Mouse (Mus musculus) brain, embryonic 18.5 days (tissue): ENCODE measurements around the gene Ntmt1.
A peak's percentile ranks its signal among the peaks of the same experiment; 100 is the strongest.

Experiments
- DNase-seq: peaks from one replicate; pipeline ENCODE4 v3.0.0-alpha.2; 2012; ENCODE audit warnings: low read depth, low spot score

Ntmt1 gene

GRCm38 (mm10) chr2:30784078-30784994 lies 23.3 kb upstream of the Ntmt1 start:
- DNase-seq: no peak

- no peak for DNase-seq
Observed at GRCm38 (mm10) chr2:30787466-30787865, 20.2 kb upstream of the Ntmt1 start.

- DNase-seq: no peak
Observed at GRCm38 (mm10) chr2:30792061-30792460, 15.6 kb upstream of the Ntmt1 start.

- peak; percentile 76 for DNase-seq
Observed at GRCm38 (mm10) chr2:30794179-30795108, 13.2 kb upstream of the Ntmt1 start.

DNA sequence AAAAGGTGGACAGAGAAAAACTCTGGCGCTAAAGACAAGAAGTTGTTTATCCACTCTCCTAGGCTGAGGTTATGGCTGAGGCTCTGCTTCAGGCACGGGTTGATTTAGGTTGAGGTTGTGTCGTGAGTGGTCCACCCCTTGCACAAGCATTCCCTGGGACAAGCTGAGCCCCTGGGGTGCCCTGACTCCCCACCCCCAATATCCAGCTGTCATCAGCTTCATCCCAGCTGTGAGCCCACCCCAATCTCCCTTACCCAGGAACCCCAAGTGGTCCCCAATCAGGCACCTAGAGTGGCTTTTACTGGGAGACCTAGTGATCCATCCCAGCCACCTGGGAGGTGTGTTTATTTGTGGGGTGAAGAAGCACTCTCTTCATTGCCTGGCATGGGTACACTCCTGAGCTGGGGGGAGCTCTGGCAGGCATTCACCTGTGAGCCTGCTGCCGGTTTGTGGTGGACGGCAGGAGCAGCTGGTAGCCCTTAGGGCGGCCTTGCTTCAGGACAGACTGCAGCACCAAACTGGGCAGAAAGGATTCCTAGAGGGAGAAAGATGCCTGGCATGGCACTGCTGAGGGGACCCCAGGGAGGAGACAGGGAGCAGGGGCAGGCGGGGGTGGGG lies 12.2 kb upstream of the Ntmt1 start:
- DNase-seq: no peak

GRCm38 (mm10) chr2:30795889-30796275 lies 11.7 kb upstream of the Ntmt1 start:
- DNase-seq: no peak

DNA sequence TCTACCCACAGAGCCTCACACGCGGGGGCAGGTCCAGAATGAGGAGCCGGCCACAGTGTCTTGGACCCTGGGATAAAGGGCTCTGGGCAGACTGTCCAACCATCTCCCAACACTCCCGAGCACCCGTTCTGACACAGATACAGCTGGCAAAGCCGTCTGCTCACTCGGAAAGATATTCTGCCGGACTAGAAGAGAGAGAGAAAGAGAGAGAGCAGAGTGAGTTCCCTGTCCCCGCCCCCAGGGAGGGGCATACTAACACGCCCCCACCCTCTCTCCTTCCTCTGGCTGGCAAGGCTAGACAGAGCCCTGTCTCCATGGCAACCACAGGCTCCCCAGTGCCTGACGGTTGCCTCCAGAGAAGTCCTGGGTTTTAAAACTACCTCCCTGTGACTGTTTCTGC lies 11.2 kb upstream of the Ntmt1 start:
- peak; percentile 90 for DNase-seq

DNA sequence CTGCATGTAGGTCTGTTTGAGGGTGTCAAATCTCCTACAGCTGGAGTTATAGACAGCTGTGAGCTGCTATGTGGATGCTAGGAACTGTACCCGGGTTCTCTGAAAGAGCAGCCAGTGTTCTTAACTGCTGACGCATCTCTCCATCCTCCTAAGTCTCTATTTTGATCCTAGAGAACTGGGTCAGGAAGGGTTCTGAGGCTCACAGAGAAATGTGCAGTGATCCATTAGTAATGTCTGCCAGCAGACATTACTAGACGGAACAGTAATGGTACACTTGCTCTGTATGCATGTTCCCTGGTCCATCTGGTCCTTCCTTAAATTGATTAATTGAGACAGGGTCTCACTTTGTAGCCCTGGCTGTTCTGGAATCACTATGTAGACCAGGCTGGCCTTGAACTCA lies 8.2 kb upstream of the Ntmt1 start:
- DNase-seq: no peak

DNA sequence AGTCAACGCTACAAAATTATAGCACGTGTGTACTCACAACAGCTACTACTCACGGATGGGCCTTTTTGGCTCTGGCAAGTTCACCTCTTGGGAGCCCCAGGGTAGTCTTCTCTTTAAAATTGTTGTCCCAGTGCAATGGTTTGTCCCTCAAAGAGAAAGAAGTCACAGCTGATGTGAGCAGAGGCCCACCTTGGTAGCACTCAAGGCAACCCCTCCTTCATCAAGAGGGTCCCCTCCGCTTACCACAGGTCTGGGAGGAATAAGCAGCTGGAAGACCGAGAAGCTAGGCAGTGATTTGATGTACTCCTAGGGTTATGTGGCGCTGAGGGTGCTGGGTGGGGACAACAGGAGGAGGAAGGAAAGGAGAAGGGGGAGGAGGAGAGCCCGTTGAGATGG lies 7.0 kb upstream of the Ntmt1 start:
- DNase-seq: no peak

- no peak for DNase-seq
Observed at GRCm38 (mm10) chr2:30801067-30801852, 6.4 kb upstream of the Ntmt1 start.

DNA sequence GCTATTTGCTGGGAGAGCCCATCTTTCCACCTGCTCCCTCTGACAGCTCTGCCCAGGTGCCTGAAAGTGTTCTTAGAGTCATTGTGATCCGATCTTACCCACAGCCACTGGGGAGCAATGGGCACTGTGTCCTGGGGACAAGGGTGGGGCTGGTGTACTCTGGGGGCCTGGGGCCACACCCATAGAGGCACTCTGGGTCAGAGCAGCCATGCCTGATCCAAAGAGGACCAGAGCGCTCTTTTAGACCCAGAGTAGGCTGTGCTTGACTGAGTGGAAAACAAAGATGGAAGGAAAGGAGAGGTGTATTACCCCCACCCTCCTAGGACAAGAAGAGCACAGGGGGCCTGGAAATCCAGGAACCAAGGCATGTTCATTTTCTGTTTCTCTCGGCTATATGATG lies 4.0 kb upstream of the Ntmt1 start, which contains the start of gene 1700001O22Rik:
Gene 1700001O22Rik, minus strand, starts transcription at position 58 of the 400 bp plus-strand sequence.
- DNase-seq: no peak

DNA sequence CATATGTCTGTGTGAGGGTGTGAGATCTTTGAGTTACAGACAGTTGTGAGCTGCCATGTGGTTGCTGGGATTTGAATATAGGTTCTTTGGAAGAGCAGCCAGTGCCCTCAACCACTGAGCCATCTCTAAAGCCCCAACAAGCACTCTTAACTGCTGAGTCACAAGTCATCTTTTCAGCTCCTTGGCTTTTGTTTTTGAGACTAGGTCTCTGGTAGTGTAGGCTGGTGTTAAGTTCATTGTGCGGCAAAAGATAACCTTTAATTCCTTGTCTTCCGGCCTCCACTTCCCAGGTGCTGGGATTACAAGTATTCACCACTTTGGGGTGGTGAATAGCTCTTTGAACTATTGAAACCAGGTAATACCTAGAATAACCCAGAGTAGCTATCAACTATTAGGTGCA lies 1.6 kb upstream of the Ntmt1 start:
- no peak for DNase-seq

DNA sequence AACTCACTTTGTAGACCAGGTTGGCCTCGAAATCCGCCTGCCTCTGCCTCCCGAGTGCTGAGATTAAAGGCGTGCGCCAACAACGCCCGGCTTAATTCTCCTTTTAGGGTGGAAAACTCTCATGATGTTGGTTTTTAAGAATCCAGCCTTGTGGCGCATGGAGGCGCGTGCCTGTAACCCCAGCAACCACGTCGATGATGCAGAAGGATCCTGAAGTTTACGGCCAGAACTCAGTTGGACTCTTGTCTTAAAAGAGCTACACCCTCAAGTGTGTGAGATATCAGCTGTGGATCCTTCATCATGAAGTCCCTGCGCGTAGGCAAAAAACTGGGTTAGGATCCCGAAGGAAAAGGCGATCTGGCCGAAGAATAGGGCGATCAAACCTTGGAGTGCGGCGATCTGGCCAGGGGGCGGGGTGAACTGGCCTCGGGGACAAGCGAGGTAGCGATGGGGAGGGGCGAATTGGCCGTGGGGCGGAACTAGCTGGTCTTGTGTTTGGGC lies 429 bp upstream of the Ntmt1 start:
- DNase-seq: no peak

- no peak for DNase-seq
Observed at GRCm38 (mm10) chr2:30808296-30808655, 650 bp downstream of the Ntmt1 start.

GRCm38 (mm10) chr2:30809503-30809902 lies 1.9 kb downstream of the Ntmt1 start:
- no peak for DNase-seq

DNA sequence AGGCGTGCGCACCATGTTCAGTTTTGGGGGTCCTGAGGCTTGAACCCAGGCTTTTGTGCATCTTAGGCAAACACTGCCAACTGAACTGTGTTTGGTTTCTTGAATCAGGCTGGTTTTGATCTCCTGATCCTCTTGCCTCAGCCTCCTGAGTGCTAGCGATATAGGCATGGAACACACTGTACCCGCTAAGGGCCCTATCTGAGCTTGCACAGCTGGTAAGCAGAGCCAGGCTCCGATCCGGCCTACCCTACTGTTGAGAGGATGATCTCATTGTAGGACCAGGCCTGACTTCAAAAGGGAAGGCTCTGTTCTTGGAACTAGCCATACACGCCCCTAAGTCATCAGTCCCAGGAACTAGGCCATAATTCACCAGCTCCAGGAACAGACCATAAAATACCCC lies 2.9 kb downstream of the Ntmt1 start:
- no peak for DNase-seq

DNA sequence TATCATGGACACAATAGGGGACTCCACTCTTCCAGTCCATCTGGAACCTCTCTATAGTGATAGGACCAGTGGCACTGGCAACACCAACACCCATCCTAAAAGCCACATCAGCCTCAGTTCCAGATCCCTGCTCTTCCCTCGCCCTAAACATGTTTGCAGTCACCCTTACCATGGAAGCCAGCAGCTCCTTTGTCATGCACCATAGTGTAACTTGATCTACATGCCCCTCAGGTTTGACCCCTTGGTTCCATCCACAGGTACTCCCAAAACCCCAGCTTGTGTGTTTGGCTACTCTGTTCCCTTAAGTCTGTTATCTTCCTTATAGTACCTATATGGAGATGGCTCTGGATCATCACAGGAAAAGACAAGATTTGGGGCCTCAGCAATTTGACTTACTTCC lies 8.8 kb downstream of the Ntmt1 start:
- DNase-seq: no peak

- DNase-seq: no peak
Observed at GRCm38 (mm10) chr2:30819873-30820272, 12.2 kb downstream of the Ntmt1 start.

DNA sequence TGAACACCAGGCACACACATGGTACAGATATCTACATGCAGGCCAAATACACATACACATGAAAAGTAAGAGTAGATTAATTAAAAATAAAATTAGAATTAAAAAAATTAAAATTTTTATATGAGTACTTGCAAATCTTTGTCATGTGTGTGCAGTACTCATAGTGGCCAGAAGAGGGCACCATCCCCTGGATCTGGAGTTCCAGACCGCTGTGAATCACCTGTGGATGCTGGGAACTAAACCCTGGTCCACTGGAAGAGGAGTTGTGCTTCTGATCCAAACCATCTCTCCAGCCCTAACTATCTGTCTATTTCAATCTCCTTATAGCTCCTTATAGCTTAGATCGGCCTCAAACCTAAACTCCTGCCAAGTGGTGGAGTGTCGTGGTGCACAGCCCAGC lies 13.4 kb downstream of the Ntmt1 start:
- no peak for DNase-seq

DNA sequence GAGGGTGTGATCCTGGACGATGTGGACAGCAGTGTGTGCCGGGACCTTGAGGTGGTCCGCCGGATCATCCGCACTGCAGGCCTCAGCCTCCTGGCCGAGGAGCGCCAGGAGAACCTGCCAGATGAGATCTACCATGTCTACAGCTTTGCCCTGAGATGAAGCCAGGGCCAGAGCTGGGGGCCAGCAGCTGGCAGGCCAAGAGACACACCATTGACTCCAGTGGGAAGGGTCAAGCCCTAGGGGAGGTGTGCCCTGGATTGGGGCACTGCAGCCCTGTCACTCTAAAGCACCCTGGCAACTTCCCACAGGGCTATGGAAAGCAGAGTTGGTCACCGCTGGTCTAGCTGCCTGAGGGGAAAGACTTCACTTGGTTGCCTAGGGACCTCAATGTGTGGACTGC lies 14.8 kb downstream of the Ntmt1 start:
- no peak for DNase-seq
